Mouse (Mus musculus) limb, embryonic 10.5 days (tissue): Measurements from ENCODE around the gene Tenm2. TPM values are rescaled to one million over a fixed set of nuclear protein-coding genes. Genes with fewer than 3 reads are reported as not detected.

Experiments
- DNase-seq: peaks from one replicate; pipeline ENCODE4 v3.0.0-alpha.2; 2017; ENCODE audit warnings: low spot score
- H3K27ac ChIP-seq: fragments of 300-500 bp; sonication (generic); 2 replicates; pipeline ENCODE4 v1.5.1; 2016; ENCODE audit warnings: mild to moderate bottlenecking
- H3K27me3 ChIP-seq: fragments of 300-500 bp; sonication (generic); 2 replicates; pipeline ENCODE4 v1.6.1; 2016; ENCODE audit warnings: low read depth, mild to moderate bottlenecking; ENCODE audit not compliant: poor library complexity, severe bottlenecking
- H3K36me3 ChIP-seq: fragments of 300-500 bp; sonication (generic); 2 replicates; pipeline ENCODE4 v1.6.1; 2016; ENCODE audit warnings: mild to moderate bottlenecking, moderate library complexity
- H3K4me1 ChIP-seq: fragments of 300-500 bp; sonication (generic); 2 replicates; pipeline ENCODE4 v1.6.1; 2016
- H3K4me3 ChIP-seq: fragments of 300-500 bp; sonication (generic); 2 replicates; pipeline ENCODE4 v1.5.1; 2016; ENCODE audit warnings: mild to moderate bottlenecking, moderate library complexity
- H3K9me3 ChIP-seq: fragments of 300-500 bp; sonication (generic); replicated peaks from 2 replicates; pipeline ENCODE4 v1.6.1; 2016; ENCODE audit warnings: mild to moderate bottlenecking
- WGBS: fragments of 180-500 bp; shearing (Covaris S2); methylation state at CpG from one replicate; pipeline ENCODE4 v1.1.7; 2016; 5-methylcytosine and 5-hydroxymethylcytosine counted together
- polyA plus RNA-seq: library from polyadenylated mRNA; unstranded; fragments of >200 nt; fragmentation: Nextera tagmentation; extraction: Ambion mirVana; gene quantifications from 2 replicates; pipeline ENCODE4 v1.2.1, GENCODE M21; 2016

The Tenm2 gene
- polyA plus RNA-seq, 1 experiment from 2014 or later: 0.60 TPM

- no peak overlapping the region for H3K27ac ChIP-seq
- no peak overlapping the region for H3K4me3 ChIP-seq
- 85% methylated on average over 5 of the region's 5 CpGs for WGBS
- no peak for DNase-seq
- no peaks in the 10 kb centered on the region for H3K36me3 ChIP-seq
- H3K27me3 ChIP-seq: no peaks in the 10 kb centered on the region
- H3K9me3 ChIP-seq: no peaks in the 10 kb centered on the region
- H3K4me1 ChIP-seq: no peaks in the 10 kb centered on the region
Measured at GRCm38 (mm10) chr11:36929817-36930216, 305.9 kb downstream of the Tenm2 start.

GRCm38 (mm10) chr11:36926705-36927406 lies 308.9 kb downstream of the Tenm2 start:
- 93% methylated on average over 9 of the region's 9 CpGs for WGBS
- Histone ChIP-seq H3K27me3 (no peaks in the 10 kb centered on the region), H3K36me3 (no peaks in the 10 kb centered on the region), H3K27ac (no peak overlapping the region), H3K4me3 (no peak overlapping the region), H3K9me3 (no peaks in the 10 kb centered on the region), H3K4me1 (no peaks in the 10 kb centered on the region)
- DNase-seq: no peak

- no peaks in the 10 kb centered on the region for H3K4me1 ChIP-seq
- H3K4me3 ChIP-seq: no peak overlapping the region
- H3K9me3 ChIP-seq: no peaks in the 10 kb centered on the region
- H3K36me3 ChIP-seq: no peaks in the 10 kb centered on the region
- WGBS: 85% methylated on average over 6 of the region's 6 CpGs
- DNase-seq: no peak
- H3K27ac ChIP-seq: no peak overlapping the region
- H3K27me3 ChIP-seq: no peaks in the 10 kb centered on the region
Measured at GRCm38 (mm10) chr11:36919301-36919700, 316.5 kb downstream of the Tenm2 start.

- peak; percentile 51 for DNase-seq
- Histone ChIP-seq H3K27ac (no peak overlapping the region), H3K4me1 (no peaks in the 10 kb centered on the region), H3K36me3 (no peaks in the 10 kb centered on the region), H3K4me3 (no peak overlapping the region), H3K9me3 (no peaks in the 10 kb centered on the region), H3K27me3 (no peaks in the 10 kb centered on the region)
- WGBS: 73% methylated on average over 4 of the region's 4 CpGs
Measured at GRCm38 (mm10) chr11:36911406-36911805, 324.4 kb downstream of the Tenm2 start.

GRCm38 (mm10) chr11:36909036-36909435 lies 326.7 kb downstream of the Tenm2 start:
- Histone ChIP-seq H3K4me3 (no peak overlapping the region), H3K9me3 (no peaks in the 10 kb centered on the region), H3K27ac (no peak overlapping the region), H3K36me3 (no peaks in the 10 kb centered on the region), H3K4me1 (no peaks in the 10 kb centered on the region), H3K27me3 (no peaks in the 10 kb centered on the region)
- 82% methylated on average over 1 of the region's 1 CpGs for WGBS
- DNase-seq: no peak

GRCm38 (mm10) chr11:36902302-36902701 lies 333.5 kb downstream of the Tenm2 start:
- no peak for DNase-seq

GRCm38 (mm10) chr11:36893061-36893460 lies 342.7 kb downstream of the Tenm2 start:
- Histone ChIP-seq H3K27me3 (no peaks in the 10 kb centered on the region), H3K36me3 (no peaks in the 10 kb centered on the region), H3K9me3 (no peaks in the 10 kb centered on the region), H3K4me3 (no peak overlapping the region), H3K4me1 (no peaks in the 10 kb centered on the region), H3K27ac (no peak overlapping the region)
- WGBS: 90% methylated on average over 3 of the region's 3 CpGs
- DNase-seq: no peak

More at GRCm38 (mm10) chr11:36902302-36902701, 333.5 kb downstream of the Tenm2 start:
- Histone ChIP-seq H3K4me1 (no peaks in the 10 kb centered on the region), H3K9me3 (no peaks in the 10 kb centered on the region), H3K27me3 (no peaks in the 10 kb centered on the region), H3K36me3 (no peaks in the 10 kb centered on the region), H3K4me3 (no peak overlapping the region), H3K27ac (0 out of 2 replicates have a peak overlapping the region, but pooled peaks have one; percentile 8)
- 51% methylated on average over 2 of the region's 2 CpGs for WGBS

- 60% methylated on average over 3 of the region's 3 CpGs for WGBS
- Histone ChIP-seq H3K27ac (no peak overlapping the region), H3K36me3 (no peaks in the 10 kb centered on the region), H3K4me3 (no peak overlapping the region), H3K27me3 (no peaks in the 10 kb centered on the region), H3K4me1 (no peaks in the 10 kb centered on the region), H3K9me3 (no peaks in the 10 kb centered on the region)
- DNase-seq: no peak
Measured at GRCm38 (mm10) chr11:36891106-36891505, 344.7 kb downstream of the Tenm2 start.

- no peaks in the 10 kb centered on the region for H3K27me3 ChIP-seq
- 68% methylated on average over 7 of the region's 7 CpGs for WGBS
- no peak for DNase-seq
- no peaks in the 10 kb centered on the region for H3K9me3 ChIP-seq
- peaks cover 8% of the 10 kb centered on the region; the same call in 1 of the 2 replicates for H3K4me1 ChIP-seq
- no peak overlapping the region for H3K4me3 ChIP-seq
- H3K36me3 ChIP-seq: no peaks in the 10 kb centered on the region
- H3K27ac ChIP-seq: no peak overlapping the region
Measured at GRCm38 (mm10) chr11:36887490-36887889, 348.3 kb downstream of the Tenm2 start.

- Histone ChIP-seq H3K27ac (no peak overlapping the region), H3K36me3 (no peaks in the 10 kb centered on the region), H3K4me1 (peaks cover 8% of the 10 kb centered on the region; the same call in 1 of the 2 replicates), H3K4me3 (no peak overlapping the region), H3K9me3 (no peaks in the 10 kb centered on the region), H3K27me3 (no peaks in the 10 kb centered on the region)
- DNase-seq: no peak
- WGBS: 77% methylated on average over 3 of the region's 3 CpGs
Measured at GRCm38 (mm10) chr11:36886147-36886546, 349.6 kb downstream of the Tenm2 start.

- Histone ChIP-seq H3K4me1 (no peaks in the 10 kb centered on the region), H3K36me3 (no peaks in the 10 kb centered on the region), H3K4me3 (no peak overlapping the region), H3K27me3 (no peaks in the 10 kb centered on the region), H3K27ac (no peak overlapping the region), H3K9me3 (no peaks in the 10 kb centered on the region)
- no peak for DNase-seq
- 78% methylated on average over 4 of the region's 4 CpGs for WGBS
Measured at GRCm38 (mm10) chr11:36872961-36873360, 362.8 kb downstream of the Tenm2 start.

- no peaks in the 10 kb centered on the region for H3K4me1 ChIP-seq
- no peak overlapping the region for H3K27ac ChIP-seq
- H3K9me3 ChIP-seq: no peaks in the 10 kb centered on the region
- no peak for DNase-seq
- H3K4me3 ChIP-seq: no peak overlapping the region
- H3K36me3 ChIP-seq: no peaks in the 10 kb centered on the region
- H3K27me3 ChIP-seq: no peaks in the 10 kb centered on the region
- WGBS: 85% methylated on average over 5 of the region's 5 CpGs
Measured at GRCm38 (mm10) chr11:36870548-36870947, 365.2 kb downstream of the Tenm2 start.

- no peaks in the 10 kb centered on the region for H3K27me3 ChIP-seq
- 82% methylated on average over 3 of the region's 3 CpGs for WGBS
- no peak overlapping the region for H3K27ac ChIP-seq
Measured at GRCm38 (mm10) chr11:36851690-36852089, 384.1 kb downstream of the Tenm2 start.

GRCm38 (mm10) chr11:36847451-36847850 lies 388.3 kb downstream of the Tenm2 start:
- Histone ChIP-seq H3K9me3 (no peaks in the 10 kb centered on the region), H3K36me3 (no peaks in the 10 kb centered on the region), H3K4me1 (no peaks in the 10 kb centered on the region), H3K4me3 (no peak overlapping the region), H3K27me3 (no peaks in the 10 kb centered on the region), H3K27ac (no peak overlapping the region)
- 88% methylated on average over 6 of the region's 6 CpGs for WGBS
- no peak for DNase-seq

More at GRCm38 (mm10) chr11:36851690-36852089, 384.1 kb downstream of the Tenm2 start:
- no peak overlapping the region for H3K4me3 ChIP-seq
- DNase-seq: no peak
- H3K9me3 ChIP-seq: no peaks in the 10 kb centered on the region
- H3K36me3 ChIP-seq: no peaks in the 10 kb centered on the region
- H3K4me1 ChIP-seq: no peaks in the 10 kb centered on the region
